Mouse (Mus musculus): ENCODE results near the gene Fscn3. TPM values are rescaled to one million over a fixed set of nuclear protein-coding genes. Genes with fewer than 3 reads are reported as not detected.

The Fscn3 gene
- polyA plus RNA-seq, 1 experiment from 2014 or later = not detected

GRCm38 (mm10) chr6:28464630-28465029 is 37.0 kb downstream of the Fscn3 start:
- peaks cover 12% of the 10 kb centered on the region for H3K27me3 ChIP-seq
- ChIA-PET CTCF (no interaction called here), POLR2A (no interaction called here)
- DNase-seq (ENCODE audit: low read depth, low spot score) (no peak), ATAC-seq (no peak)
- in situ Hi-C loops (cut with MboI; ENCODE audit: low pct_unique_long_range_greater_than_20kb) = no loop called here
- TF ChIP-seq CTCF (IDR thresholded peaks at IDR 0.05) = no peak

GRCm38 (mm10) chr6:28470017-28470602 is 42.5 kb downstream of the Fscn3 start:
- CTCF ChIA-PET = interaction anchor here (0.9 to 1.0 kb wide), 2 partner anchors 9 to 38 kb away, joined by 3 read pairs; no protein-coding TSS in a partner anchor
- in situ Hi-C loops (cut with MboI; ENCODE audit: low pct_unique_long_range_greater_than_20kb) = no loop called here
- POLR2A ChIA-PET = no interaction called here
- TF ChIP-seq CTCF (IDR thresholded peaks at IDR 0.05) = no peak
- ATAC-seq (no peak), DNase-seq (ENCODE audit: low read depth, low spot score) (no peak)
- H3K27me3 ChIP-seq = no peaks in the 10 kb centered on the region

GRCm38 (mm10) chr6:28470621-28471020 is 43.0 kb downstream of the Fscn3 start:
- ChIA-PET CTCF (interaction anchor here (0.9 kb wide), 1 partner anchor 10 kb away, joined by 3 read pairs; no protein-coding TSS in a partner anchor), POLR2A (no interaction called here)
- ATAC-seq = no peak
- in situ Hi-C loops (cut with MboI; ENCODE audit: low pct_unique_long_range_greater_than_20kb) = no loop called here
- H3K27me3 ChIP-seq = no peaks in the 10 kb centered on the region
- no peak for TF ChIP-seq CTCF (IDR thresholded peaks at IDR 0.05)
- DNase-seq (ENCODE audit: low read depth, low spot score) = no peak

GRCm38 (mm10) chr6:28471284-28472035 is 43.9 kb downstream of the Fscn3 start:
- ChIA-PET POLR2A (no interaction called here), CTCF (no interaction called here)
- ATAC-seq = no peak
- in situ Hi-C loops (cut with MboI; ENCODE audit: low pct_unique_long_range_greater_than_20kb) = no loop called here
- no peak for TF ChIP-seq CTCF (IDR thresholded peaks at IDR 0.05)
- DNase-seq (ENCODE audit: low read depth, low spot score) = no peak
- H3K27me3 ChIP-seq = no peaks in the 10 kb centered on the region

GRCm38 (mm10) chr6:28474211-28474610 is 46.6 kb downstream of the Fscn3 start:
- ATAC-seq (no peak), DNase-seq (ENCODE audit: low read depth, low spot score) (no peak)
- in situ Hi-C loops (cut with MboI; ENCODE audit: low pct_unique_long_range_greater_than_20kb) = no loop called here
- ChIA-PET POLR2A (no interaction called here), CTCF (interaction anchor here (0.9 kb wide), 1 partner anchor 13 kb away, joined by 3 read pairs; no protein-coding TSS in a partner anchor)
- TF ChIP-seq CTCF (IDR thresholded peaks at IDR 0.05) = no peak
- H3K27me3 ChIP-seq = no peaks in the 10 kb centered on the region

GRCm38 (mm10) chr6:28474839-28475238 is 47.2 kb downstream of the Fscn3 start, which contains the start of gene Snd1:
TSS of gene Snd1 (plus strand) at chr6:28475139.
- TF ChIP-seq CTCF (IDR thresholded peaks at IDR 0.05) = no peak
- H3K27me3 ChIP-seq = no peaks in the 10 kb centered on the region
- ChIA-PET CTCF (no interaction called here), POLR2A (interaction anchor here (1.0 kb wide), 1 partner anchor 43 kb away, joined by 3 read pairs; no protein-coding TSS in a partner anchor)
- no peak for DNase-seq (ENCODE audit: low read depth, low spot score)
- ATAC-seq = no peak
- in situ Hi-C loops (cut with MboI; ENCODE audit: low pct_unique_long_range_greater_than_20kb) = loop anchor here (5.0 kb wide), 1 partner anchor 48 kb away; the partner anchor contains the start of genes Fscn3 and Gcc1

- peak; percentile 97 for ATAC-seq
- POLR2A ChIA-PET = no interaction called here
- CTCF ChIA-PET = interaction anchor here (1.4 kb wide), 1 partner anchor 20 kb away, joined by 5 read pairs; no protein-coding TSS in a partner anchor
- no peaks in the 10 kb centered on the region for H3K27me3 ChIP-seq
- in situ Hi-C loops (cut with MboI; ENCODE audit: low pct_unique_long_range_greater_than_20kb) = loop anchor here (5.0 kb wide), 1 partner anchor 53 kb away; the partner anchor contains the start of genes Fscn3 and Gcc1
- TF ChIP-seq CTCF (IDR thresholded peaks at IDR 0.05) = no peak
- peak; percentile 98 for DNase-seq (ENCODE audit: low read depth, low spot score)
Observed at GRCm38 (mm10) chr6:28479865-28480751, 52.5 kb downstream of the Fscn3 start.

- in situ Hi-C loops (cut with MboI; ENCODE audit: low pct_unique_long_range_greater_than_20kb) = no loop called here
- TF ChIP-seq CTCF (IDR thresholded peaks at IDR 0.05) = no peak
- ATAC-seq (no peak), DNase-seq (ENCODE audit: low read depth, low spot score) (no peak)
- H3K27me3 ChIP-seq = no peaks in the 10 kb centered on the region
- ChIA-PET CTCF (no interaction called here), POLR2A (no interaction called here)
Observed at GRCm38 (mm10) chr6:28480752-28481492, 53.3 kb downstream of the Fscn3 start.

GRCm38 (mm10) chr6:28482711-28483315 is 55.2 kb downstream of the Fscn3 start:
- ChIA-PET CTCF (no interaction called here), POLR2A (no interaction called here)
- in situ Hi-C loops (cut with MboI; ENCODE audit: low pct_unique_long_range_greater_than_20kb) = no loop called here
- TF ChIP-seq CTCF (IDR thresholded peaks at IDR 0.05) = no peak
- DNase-seq (ENCODE audit: low read depth, low spot score) (no peak), ATAC-seq (no peak)
- no peaks in the 10 kb centered on the region for H3K27me3 ChIP-seq

Data from Patski (cell line).